Mouse (Mus musculus): ENCODE measurements around the gene Ppp1r17. TPM values are rescaled to one million over a fixed set of nuclear protein-coding genes. Genes with fewer than 3 reads are reported as not detected.

Gene Ppp1r17
- 0.38 and 0.59 TPM in 2 replicates for polyA plus RNA-seq (2014; fragmentation: Nextera tagmentation; extraction: Ambion mirVana)

GRCm38 (mm10) chr6:56017291-56017994 lies at the start of gene Ppp1r17:
Gene Ppp1r17, plus strand, starts transcription at chr6:56017497.
- Histone ChIP-seq H3K9ac (replicated peaks; ENCODE audit: low read depth, low read length) (no peak within 1 kb of the TSS), H3K4me3 (ENCODE audit: low read depth, low read length) (no peak within 1 kb of the TSS), H3K27me3 (ENCODE audit: control insufficient read depth, insufficient read depth, low read length) (no peaks in the 10 kb centered on the region), H3K4me2 (replicated peaks; ENCODE audit: low read depth, low read length) (no peak within 1 kb of the TSS), H3K36me3 (ENCODE audit: control insufficient read depth, insufficient read depth, low read length) (no peaks in the 10 kb centered on the region), H3K27ac (ENCODE audit: low read length) (no peak within 1 kb of the TSS), H3K9me3 (ENCODE audit: control insufficient read depth, low read depth, low read length) (no peaks in the 10 kb centered on the region), H3K4me1 (ENCODE audit: control insufficient read depth, insufficient read depth, low read length) (no peaks in the 10 kb centered on the region)
- no peak for ATAC-seq (ENCODE audit: insufficient number of reproducible peaks, insufficient read depth, low FRiP score, low read depth)
- 72% methylated on average over 16 of the region's 16 CpGs for WGBS

DNA sequence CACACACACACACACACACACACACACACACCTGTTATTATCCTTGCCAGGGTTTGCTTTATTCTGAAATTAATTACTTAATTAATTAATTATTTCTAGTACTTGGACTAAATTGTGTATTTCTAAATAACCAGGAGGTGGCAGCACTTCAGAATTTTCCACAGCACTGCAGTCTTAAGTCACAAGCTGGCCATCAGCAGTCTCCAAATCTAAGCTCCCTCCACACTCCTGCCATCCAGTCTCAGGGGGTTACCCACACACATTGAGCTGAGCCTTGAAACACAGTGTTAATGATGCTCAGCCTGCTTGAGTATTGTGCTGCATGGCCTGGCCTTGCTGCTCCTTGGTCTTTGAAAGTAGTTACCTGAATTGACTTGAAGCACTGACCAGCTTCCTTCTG lies 44.3 kb upstream of the Ppp1r17 start:
- Histone ChIP-seq H3K4me3 (ENCODE audit: low read depth, low read length) (no peak overlapping the region), H3K27me3 (ENCODE audit: control insufficient read depth, insufficient read depth, low read length) (no peaks in the 10 kb centered on the region), H3K9ac (replicated peaks; ENCODE audit: low read depth, low read length) (no peak overlapping the region), H3K4me1 (ENCODE audit: control insufficient read depth, insufficient read depth, low read length) (no peaks in the 10 kb centered on the region), H3K9me3 (ENCODE audit: control insufficient read depth, low read depth, low read length) (no peaks in the 10 kb centered on the region), H3K4me2 (replicated peaks; ENCODE audit: low read depth, low read length) (no peak overlapping the region), H3K36me3 (ENCODE audit: control insufficient read depth, insufficient read depth, low read length) (no peaks in the 10 kb centered on the region), H3K27ac (ENCODE audit: low read length) (no peak overlapping the region)
- ATAC-seq (ENCODE audit: insufficient number of reproducible peaks, insufficient read depth, low FRiP score, low read depth): no peak

DNA sequence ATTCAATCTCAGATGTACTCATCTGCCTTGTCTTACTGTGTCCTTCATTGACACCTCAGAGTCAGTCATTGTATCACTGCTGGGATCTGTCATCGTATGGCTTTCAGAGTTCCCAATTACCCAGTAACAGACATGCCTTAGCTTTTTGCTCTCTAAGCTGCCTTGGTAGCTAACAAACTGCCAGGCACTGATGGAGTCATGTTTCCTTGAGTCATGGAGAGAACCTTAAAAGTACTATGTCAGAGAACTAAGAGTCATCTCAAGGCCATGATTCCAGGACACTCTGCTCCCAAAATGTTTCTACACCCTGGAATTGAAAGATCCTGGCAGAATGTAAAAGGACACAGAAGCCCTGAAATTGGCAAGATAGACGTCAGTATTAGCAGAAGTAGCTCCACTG lies 37.5 kb upstream of the Ppp1r17 start:
- no peak for ATAC-seq (ENCODE audit: insufficient number of reproducible peaks, insufficient read depth, low FRiP score, low read depth)
- 78% methylated on average over 2 of the region's 2 CpGs for WGBS
- Histone ChIP-seq H3K9ac (replicated peaks; ENCODE audit: low read depth, low read length) (no peak overlapping the region), H3K27me3 (ENCODE audit: control insufficient read depth, insufficient read depth, low read length) (no peaks in the 10 kb centered on the region), H3K4me2 (replicated peaks; ENCODE audit: low read depth, low read length) (no peak overlapping the region), H3K36me3 (ENCODE audit: control insufficient read depth, insufficient read depth, low read length) (no peaks in the 10 kb centered on the region), H3K27ac (ENCODE audit: low read length) (no peak overlapping the region), H3K4me1 (ENCODE audit: control insufficient read depth, insufficient read depth, low read length) (no peaks in the 10 kb centered on the region), H3K4me3 (ENCODE audit: low read depth, low read length) (no peak overlapping the region), H3K9me3 (ENCODE audit: control insufficient read depth, low read depth, low read length) (no peaks in the 10 kb centered on the region)

- Histone ChIP-seq H3K27ac (ENCODE audit: low read length) (no peak overlapping the region), H3K4me3 (ENCODE audit: low read depth, low read length) (no peak overlapping the region), H3K9ac (replicated peaks; ENCODE audit: low read depth, low read length) (no peak overlapping the region), H3K4me1 (ENCODE audit: control insufficient read depth, insufficient read depth, low read length) (no peaks in the 10 kb centered on the region), H3K4me2 (replicated peaks; ENCODE audit: low read depth, low read length) (no peak overlapping the region), H3K9me3 (ENCODE audit: control insufficient read depth, low read depth, low read length) (no peaks in the 10 kb centered on the region), H3K27me3 (ENCODE audit: control insufficient read depth, insufficient read depth, low read length) (no peaks in the 10 kb centered on the region), H3K36me3 (ENCODE audit: control insufficient read depth, insufficient read depth, low read length) (no peaks in the 10 kb centered on the region)
- WGBS: 83% methylated on average over 4 of the region's 4 CpGs
- no peak for ATAC-seq (ENCODE audit: insufficient number of reproducible peaks, insufficient read depth, low FRiP score, low read depth)
Measured at GRCm38 (mm10) chr6:56008711-56009110, 8.6 kb upstream of the Ppp1r17 start.

DNA sequence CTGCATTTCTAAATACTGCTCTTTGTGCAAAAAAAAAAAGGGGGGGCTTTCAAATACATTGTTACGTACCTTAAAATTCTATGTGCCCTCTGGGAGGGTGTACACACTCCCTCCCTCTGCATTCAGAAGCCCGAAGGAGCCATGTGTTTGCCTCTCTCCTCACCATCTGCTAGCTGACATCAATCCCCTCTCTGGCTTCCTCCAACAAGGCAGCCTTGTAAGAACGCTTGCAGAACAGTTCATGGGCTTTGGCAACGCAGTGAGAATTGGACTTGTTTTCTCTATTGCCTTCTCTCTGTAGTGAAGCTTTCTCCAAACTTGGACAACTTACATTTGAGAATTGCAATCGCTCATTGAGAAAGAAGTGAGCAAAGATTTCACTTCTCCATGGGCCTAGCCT lies 4.9 kb upstream of the Ppp1r17 start:
- Histone ChIP-seq H3K27ac (ENCODE audit: low read length) (no peak overlapping the region), H3K9ac (replicated peaks; ENCODE audit: low read depth, low read length) (no peak overlapping the region), H3K4me2 (replicated peaks; ENCODE audit: low read depth, low read length) (no peak overlapping the region), H3K9me3 (ENCODE audit: control insufficient read depth, low read depth, low read length) (no peaks in the 10 kb centered on the region), H3K27me3 (ENCODE audit: control insufficient read depth, insufficient read depth, low read length) (no peaks in the 10 kb centered on the region), H3K4me1 (ENCODE audit: control insufficient read depth, insufficient read depth, low read length) (no peaks in the 10 kb centered on the region), H3K36me3 (ENCODE audit: control insufficient read depth, insufficient read depth, low read length) (no peaks in the 10 kb centered on the region), H3K4me3 (ENCODE audit: low read depth, low read length) (no peak overlapping the region)
- 75% methylated on average over 5 of the region's 5 CpGs for WGBS
- ATAC-seq (ENCODE audit: insufficient number of reproducible peaks, insufficient read depth, low FRiP score, low read depth): no peak

DNA sequence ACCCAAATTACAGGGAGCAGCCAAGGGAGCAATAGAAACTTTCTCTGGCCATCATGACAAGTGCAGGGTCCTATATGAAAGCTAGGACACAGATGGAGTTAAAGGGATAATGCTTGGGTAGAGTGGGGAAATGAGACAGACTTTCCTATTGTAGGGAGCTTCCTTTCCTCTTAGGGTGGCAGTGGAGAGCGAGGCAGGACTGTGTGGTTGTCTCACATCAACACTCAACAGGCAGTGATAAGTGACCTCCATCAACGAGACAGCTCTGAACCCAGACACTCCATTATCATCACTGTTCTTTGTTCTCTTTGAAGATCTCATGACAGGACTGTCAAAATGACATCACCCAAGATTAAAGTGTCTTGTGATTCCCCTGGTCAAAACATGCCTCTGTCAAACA lies 2.3 kb downstream of the Ppp1r17 start:
- no peak overlapping the region for H3K4me2 ChIP-seq (replicated peaks; ENCODE audit: low read depth, low read length)
- no peaks in the 10 kb centered on the region for H3K4me1 ChIP-seq (ENCODE audit: control insufficient read depth, insufficient read depth, low read length)
- H3K4me3 ChIP-seq (ENCODE audit: low read depth, low read length): no peak overlapping the region
- H3K9me3 ChIP-seq (ENCODE audit: control insufficient read depth, low read depth, low read length): no peaks in the 10 kb centered on the region
- H3K36me3 ChIP-seq (ENCODE audit: control insufficient read depth, insufficient read depth, low read length): no peaks in the 10 kb centered on the region
- WGBS: 44% methylated on average over 2 of the region's 2 CpGs
- no peak overlapping the region for H3K9ac ChIP-seq (replicated peaks; ENCODE audit: low read depth, low read length)
- no peak overlapping the region for H3K27ac ChIP-seq (ENCODE audit: low read length)
- no peaks in the 10 kb centered on the region for H3K27me3 ChIP-seq (ENCODE audit: control insufficient read depth, insufficient read depth, low read length)
- no peak for ATAC-seq (ENCODE audit: insufficient number of reproducible peaks, insufficient read depth, low FRiP score, low read depth)

GRCm38 (mm10) chr6:56025533-56025932 lies 8.2 kb downstream of the Ppp1r17 start:
- H3K9me3 ChIP-seq (ENCODE audit: control insufficient read depth, low read depth, low read length): no peaks in the 10 kb centered on the region
- no peak for ATAC-seq (ENCODE audit: insufficient number of reproducible peaks, insufficient read depth, low FRiP score, low read depth)
- no peaks in the 10 kb centered on the region for H3K4me1 ChIP-seq (ENCODE audit: control insufficient read depth, insufficient read depth, low read length)
- no peak overlapping the region for H3K9ac ChIP-seq (replicated peaks; ENCODE audit: low read depth, low read length)
- H3K4me2 ChIP-seq (replicated peaks; ENCODE audit: low read depth, low read length): no peak overlapping the region
- no peaks in the 10 kb centered on the region for H3K36me3 ChIP-seq (ENCODE audit: control insufficient read depth, insufficient read depth, low read length)
- no peaks in the 10 kb centered on the region for H3K27me3 ChIP-seq (ENCODE audit: control insufficient read depth, insufficient read depth, low read length)
- 61% methylated on average over 2 of the region's 2 CpGs for WGBS
- H3K4me3 ChIP-seq (ENCODE audit: low read depth, low read length): no peak overlapping the region
- no peak overlapping the region for H3K27ac ChIP-seq (ENCODE audit: low read length)

GRCm38 (mm10) chr6:56027318-56027717 lies 10.0 kb downstream of the Ppp1r17 start:
- ATAC-seq (ENCODE audit: insufficient number of reproducible peaks, insufficient read depth, low FRiP score, low read depth): no peak
- Histone ChIP-seq H3K9ac (replicated peaks; ENCODE audit: low read depth, low read length) (no peak overlapping the region), H3K36me3 (ENCODE audit: control insufficient read depth, insufficient read depth, low read length) (no peaks in the 10 kb centered on the region), H3K4me2 (replicated peaks; ENCODE audit: low read depth, low read length) (no peak overlapping the region), H3K27ac (ENCODE audit: low read length) (no peak overlapping the region), H3K9me3 (ENCODE audit: control insufficient read depth, low read depth, low read length) (no peaks in the 10 kb centered on the region), H3K4me3 (ENCODE audit: low read depth, low read length) (no peak overlapping the region), H3K4me1 (ENCODE audit: control insufficient read depth, insufficient read depth, low read length) (no peaks in the 10 kb centered on the region), H3K27me3 (ENCODE audit: control insufficient read depth, insufficient read depth, low read length) (no peaks in the 10 kb centered on the region)
- WGBS: 55% methylated on average over 6 of the region's 6 CpGs

DNA sequence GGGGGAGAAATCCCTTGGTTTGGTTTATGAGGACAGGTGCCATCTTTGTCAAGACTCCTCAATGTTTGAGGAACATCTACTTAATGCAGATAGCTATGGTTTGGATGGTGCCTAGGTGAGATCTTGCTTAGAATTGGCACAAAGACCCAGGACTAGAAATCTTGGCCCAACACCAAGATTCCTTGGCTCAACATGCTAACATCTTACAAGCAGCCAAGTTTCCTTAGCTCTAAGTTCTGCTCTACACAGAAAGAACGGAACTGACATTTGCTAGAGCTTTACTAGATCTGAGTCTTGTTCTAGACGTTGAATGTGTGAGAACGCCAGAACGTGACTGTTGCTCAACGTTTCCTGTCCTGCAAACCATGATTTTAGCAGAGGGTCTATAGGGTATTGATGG lies 10.7 kb downstream of the Ppp1r17 start:
- H3K9me3 ChIP-seq (ENCODE audit: control insufficient read depth, low read depth, low read length): no peaks in the 10 kb centered on the region
- no peak overlapping the region for H3K4me2 ChIP-seq (replicated peaks; ENCODE audit: low read depth, low read length)
- no peaks in the 10 kb centered on the region for H3K36me3 ChIP-seq (ENCODE audit: control insufficient read depth, insufficient read depth, low read length)
- H3K4me3 ChIP-seq (ENCODE audit: low read depth, low read length): no peak overlapping the region
- no peak overlapping the region for H3K27ac ChIP-seq (ENCODE audit: low read length)
- WGBS: 81% methylated on average over 5 of the region's 5 CpGs
- H3K4me1 ChIP-seq (ENCODE audit: control insufficient read depth, insufficient read depth, low read length): no peaks in the 10 kb centered on the region
- no peak overlapping the region for H3K9ac ChIP-seq (replicated peaks; ENCODE audit: low read depth, low read length)
- no peaks in the 10 kb centered on the region for H3K27me3 ChIP-seq (ENCODE audit: control insufficient read depth, insufficient read depth, low read length)
- ATAC-seq (ENCODE audit: insufficient number of reproducible peaks, insufficient read depth, low FRiP score, low read depth): no peak

Data from stomach, embryonic 14.5 days (tissue).